Mouse (Mus musculus) neural tube, embryonic 11.5 days (tissue): ENCODE data around the gene Tmem123. TPM values are rescaled to one million over a fixed set of nuclear protein-coding genes. Genes with fewer than 3 reads are reported as not detected.

Experiments
- ATAC-seq: fragments of 200-750 bp; cut with Nextera tagmentation; 2 replicates; pipeline ENCODE4 v1.8.0; 2017; ENCODE audit warnings: moderate number of reproducible peaks, mild to moderate bottlenecking, moderate TSS enrichment, moderate library complexity; ENCODE audit not compliant: insufficient read depth, low FRiP score, low TSS enrichment
- DNase-seq: peaks from one replicate; pipeline ENCODE4 v3.0.0-alpha.2; 2015; ENCODE audit warnings: low spot score
- H3K27ac ChIP-seq: fragments of 300-500 bp; sonication (generic); 2 replicates; pipeline ENCODE4 v1.5.1; 2014; ENCODE audit warnings: low read depth, mild to moderate bottlenecking, low read length
- H3K27me3 ChIP-seq: fragments of 300-500 bp; sonication (generic); 2 replicates; pipeline ENCODE4 v1.6.1; 2014; ENCODE audit warnings: mild to moderate bottlenecking, low read length, mixed read lengths; ENCODE audit not compliant: control insufficient read depth, insufficient read depth
- H3K36me3 ChIP-seq: fragments of 300-500 bp; sonication (generic); 2 replicates; pipeline ENCODE4 v1.6.1; 2014; ENCODE audit warnings: mild to moderate bottlenecking, low read length, moderate library complexity, mixed read lengths; ENCODE audit not compliant: control insufficient read depth, insufficient read depth
- H3K4me1 ChIP-seq: fragments of 300-500 bp; sonication (generic); 2 replicates; pipeline ENCODE4 v1.6.1; 2014; ENCODE audit warnings: low read length, mixed read lengths; ENCODE audit not compliant: control insufficient read depth, insufficient read depth
- H3K4me2 ChIP-seq: fragments of 300-500 bp; sonication (generic); 2 replicates; pipeline ENCODE4 v1.6.1; 2014; ENCODE audit warnings: low read depth, mild to moderate bottlenecking, moderate library complexity
- H3K4me3 ChIP-seq: fragments of 300-500 bp; sonication (generic); 2 replicates; pipeline ENCODE4 v1.5.1; 2014; ENCODE audit warnings: low read depth, low read length
- H3K9ac ChIP-seq: fragments of 300-500 bp; sonication (generic); 2 replicates; pipeline ENCODE4 v1.6.1; 2014; ENCODE audit warnings: mild to moderate bottlenecking, low read length
- H3K9me3 ChIP-seq: fragments of 300-500 bp; sonication (generic); 2 replicates; pipeline ENCODE4 v1.6.1; 2016; ENCODE audit warnings: low read length; ENCODE audit not compliant: control insufficient read depth
- WGBS: fragments of 180-500 bp; shearing (Covaris S2); extraction: QIAGEN DNeasy Blood & Tissue Kit; methylation state at CpG from one replicate; pipeline ENCODE4 v1.1.7; 2014; 5-methylcytosine and 5-hydroxymethylcytosine counted together
- polyA plus RNA-seq: library from polyadenylated mRNA; unstranded; fragments of >200 nt; fragmentation: Nextera tagmentation; extraction: Ambion mirVana; gene quantifications from 2 replicates; pipeline ENCODE4 v1.2.1, GENCODE M21; 2014

Gene Tmem123
- polyA plus RNA-seq, 1 experiment from 2014 or later, result 108 TPM

DNA sequence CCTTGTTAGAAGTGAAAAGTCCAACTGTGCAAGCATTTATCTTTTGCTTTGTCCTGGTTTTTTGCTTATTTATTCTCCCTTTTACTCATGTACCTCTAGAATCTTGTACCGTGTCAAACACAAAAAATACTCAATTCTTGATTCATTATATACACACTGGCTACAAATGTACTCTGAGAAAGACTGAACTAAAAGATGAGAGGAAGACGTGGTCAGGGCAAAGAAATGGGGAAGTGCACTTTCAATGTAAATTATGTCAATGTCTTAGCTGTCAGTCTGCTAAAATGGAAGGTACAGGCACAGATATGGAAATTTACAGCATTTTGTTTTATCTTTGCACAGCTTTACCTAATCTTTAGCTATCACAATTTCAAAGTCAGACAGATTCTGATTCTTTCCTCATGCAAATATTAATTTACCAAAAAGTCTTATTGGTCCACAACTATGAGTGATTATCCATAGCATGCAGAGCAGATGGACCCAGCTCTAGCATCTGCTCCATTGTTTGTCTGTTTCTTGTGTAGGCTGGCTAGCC lies 7.9 kb upstream of the Tmem123 start:
- H3K4me1 ChIP-seq, result no peaks in the 10 kb centered on the region
- no peak overlapping the region for H3K27ac ChIP-seq
- no peak overlapping the region for H3K4me2 ChIP-seq
- WGBS, result 76% methylated on average over 2 of the region's 2 CpGs
- no peaks in the 10 kb centered on the region for H3K36me3 ChIP-seq
- H3K9ac ChIP-seq, result no peak overlapping the region
- no peak overlapping the region for H3K4me3 ChIP-seq
- DNase-seq (no peak), ATAC-seq (no peak)
- no peaks in the 10 kb centered on the region for H3K27me3 ChIP-seq
- H3K9me3 ChIP-seq, result no peaks in the 10 kb centered on the region

DNA sequence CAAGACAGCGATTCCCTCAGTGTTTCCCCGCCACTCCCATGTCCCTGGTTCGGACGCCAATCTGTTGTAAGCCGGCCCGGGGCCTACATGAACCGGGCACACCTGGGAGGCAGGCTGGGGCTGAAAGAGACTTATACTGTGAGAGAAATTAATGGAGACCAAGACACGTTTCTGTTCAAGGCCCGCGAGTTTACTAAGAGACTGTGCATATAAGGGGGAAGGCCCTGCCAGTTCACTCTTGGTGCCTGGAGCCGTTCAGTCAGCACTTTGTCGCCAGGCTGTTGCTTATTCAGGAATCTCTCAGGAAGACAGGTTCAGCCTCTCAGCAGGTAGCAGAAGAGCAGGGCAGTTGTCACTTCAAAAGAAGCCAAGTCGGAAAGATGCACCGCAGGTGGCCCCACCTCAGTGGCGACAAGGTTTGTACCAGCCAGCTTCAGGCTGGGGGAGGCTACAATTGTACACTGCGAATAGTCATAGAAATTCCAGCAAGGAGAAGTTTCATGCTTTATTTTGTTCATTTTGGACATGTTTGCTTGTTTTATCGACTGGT lies 1.9 kb upstream of the Tmem123 start:
- Histone ChIP-seq H3K36me3 (no peaks in the 10 kb centered on the region), H3K4me2 (no peak overlapping the region), H3K4me3 (no peak overlapping the region), H3K27ac (no peak overlapping the region), H3K9me3 (no peaks in the 10 kb centered on the region), H3K9ac (no peak overlapping the region), H3K4me1 (peaks cover 3% of the 10 kb centered on the region; the same call in 1 of the 2 replicates), H3K27me3 (0 out of 2 replicates have a peak, but pooled peaks cover 2% of the 10 kb centered on the region)
- ATAC-seq (no peak), DNase-seq (no peak)
- WGBS, result 31% methylated on average over 17 of the region's 17 CpGs

DNA sequence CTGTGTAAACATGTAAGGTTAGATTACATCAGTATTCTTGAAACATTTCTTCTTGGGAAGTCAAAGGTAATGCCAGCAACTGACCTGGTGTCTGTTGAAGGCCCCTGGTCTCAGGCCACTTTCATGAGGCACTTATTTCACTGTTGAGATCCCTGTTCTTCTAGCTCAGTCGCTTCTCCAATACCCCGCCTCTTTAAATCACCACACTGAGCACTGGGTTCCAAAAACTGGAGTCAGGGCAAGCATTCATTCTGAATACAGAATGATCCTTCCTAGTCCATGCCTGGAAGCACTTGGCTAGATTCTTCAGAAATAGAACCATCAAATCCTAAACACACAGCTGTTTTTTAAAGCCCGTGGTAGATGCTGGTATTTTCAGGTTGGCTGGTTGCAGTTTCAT lies 1.1 kb upstream of the Tmem123 start:
- H3K27me3 ChIP-seq, result 0 out of 2 replicates have a peak, but pooled peaks cover 2% of the 10 kb centered on the region
- WGBS, result 90% methylated on average over 3 of the region's 3 CpGs
- DNase-seq (no peak), ATAC-seq (no peak)
- no peaks in the 10 kb centered on the region for H3K36me3 ChIP-seq
- no peaks in the 10 kb centered on the region for H3K9me3 ChIP-seq
- H3K27ac ChIP-seq, result no peak overlapping the region
- H3K4me1 ChIP-seq, result peaks cover 6% of the 10 kb centered on the region; the same call in 1 of the 2 replicates
- no peak overlapping the region for H3K9ac ChIP-seq
- H3K4me3 ChIP-seq, result no peak overlapping the region
- H3K4me2 ChIP-seq, result no peak overlapping the region

DNA sequence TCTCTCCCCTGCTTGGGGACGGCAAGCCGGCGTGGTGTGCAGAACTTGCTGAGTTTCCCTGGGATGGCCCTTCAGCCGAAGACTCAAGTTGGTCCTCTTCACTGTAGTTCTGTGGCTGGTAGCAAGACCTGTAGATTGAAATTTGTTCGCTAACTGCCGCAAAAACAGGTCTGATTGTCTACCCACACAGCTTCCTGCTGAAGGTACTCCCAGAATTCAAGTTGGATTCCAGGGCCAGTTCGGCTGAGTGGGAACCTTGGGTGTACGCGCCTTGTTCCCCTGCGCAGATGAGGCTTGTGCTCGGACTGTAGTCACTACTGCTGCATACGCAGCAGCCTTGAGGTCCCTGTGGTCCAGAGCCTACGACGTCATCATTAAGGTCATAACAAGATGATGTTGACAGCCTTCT lies 626 bp downstream of the Tmem123 start:
- H3K4me1 ChIP-seq, result peaks cover 7% of the 10 kb centered on the region; the same call in 1 of the 2 replicates
- no peaks in the 10 kb centered on the region for H3K9me3 ChIP-seq
- ATAC-seq (peak; percentile 46), DNase-seq (peak; percentile 60)
- no peaks in the 10 kb centered on the region for H3K36me3 ChIP-seq
- H3K9ac ChIP-seq, result peak overlapping the region; percentile 88
- WGBS, result 1% methylated on average over 14 of the region's 14 CpGs
- peak overlapping the region; percentile 50; the same call in 1 of the 2 replicates for H3K27ac ChIP-seq
- H3K27me3 ChIP-seq, result 0 out of 2 replicates have a peak, but pooled peaks cover 2% of the 10 kb centered on the region
- peak overlapping the region; percentile 66 for H3K4me2 ChIP-seq
- H3K4me3 ChIP-seq, result peak overlapping the region; percentile 76

DNA sequence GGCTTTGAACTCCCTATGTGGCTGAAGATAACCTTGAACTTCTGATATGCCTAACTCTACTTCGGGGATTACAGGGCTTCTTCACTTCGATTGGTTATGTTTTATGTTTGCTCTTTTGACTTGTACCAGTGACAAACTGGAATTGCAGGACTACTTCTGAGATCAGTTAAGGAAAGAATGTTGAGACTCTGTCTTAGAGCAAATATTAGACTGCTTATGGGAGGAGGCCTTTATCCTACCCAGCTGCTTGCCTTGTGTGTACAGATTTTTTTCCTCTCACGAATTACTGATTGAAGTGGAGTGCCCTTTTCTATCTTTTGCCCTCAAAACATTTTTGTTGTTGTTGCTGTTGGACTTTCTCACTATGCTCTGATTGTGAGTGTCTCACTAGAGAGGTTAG lies 1.4 kb downstream of the Tmem123 start:
- DNase-seq (no peak), ATAC-seq (no peak)
- H3K4me3 ChIP-seq, result peak overlapping the region; percentile 76
- no peak overlapping the region for H3K27ac ChIP-seq
- WGBS, result 73% methylated on average over 3 of the region's 3 CpGs
- 0 out of 2 replicates have a peak, but pooled peaks cover 2% of the 10 kb centered on the region for H3K27me3 ChIP-seq
- no peak overlapping the region for H3K9ac ChIP-seq
- peaks cover 7% of the 10 kb centered on the region; the same call in 1 of the 2 replicates for H3K4me1 ChIP-seq
- no peaks in the 10 kb centered on the region for H3K36me3 ChIP-seq
- peak overlapping the region; percentile 66 for H3K4me2 ChIP-seq
- no peaks in the 10 kb centered on the region for H3K9me3 ChIP-seq

DNA sequence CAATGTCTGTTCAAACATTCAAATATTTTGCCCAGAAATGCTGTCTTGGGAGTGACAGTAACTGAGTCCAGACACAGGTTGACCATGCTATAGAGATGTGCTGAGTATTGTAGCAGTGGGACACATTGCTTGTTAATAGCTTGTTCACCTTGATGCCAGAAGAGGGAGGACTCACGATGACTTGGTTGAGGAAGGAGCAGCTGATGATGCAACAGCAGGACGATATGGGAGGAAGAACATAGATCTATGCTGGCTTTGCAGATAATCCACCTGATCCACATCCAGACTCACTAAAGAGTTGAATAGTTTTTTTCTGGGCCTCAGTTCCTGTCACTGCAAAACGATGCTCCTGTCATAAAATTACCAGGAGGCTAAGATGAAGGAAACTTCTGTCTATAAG lies 2.7 kb downstream of the Tmem123 start:
- no peak for ATAC-seq
- Histone ChIP-seq H3K4me3 (no peak overlapping the region), H3K4me2 (no peak overlapping the region), H3K4me1 (peaks cover 7% of the 10 kb centered on the region; the same call in 1 of the 2 replicates), H3K9me3 (no peaks in the 10 kb centered on the region), H3K27ac (no peak overlapping the region), H3K9ac (no peak overlapping the region), H3K27me3 (0 out of 2 replicates have a peak, but pooled peaks cover 2% of the 10 kb centered on the region), H3K36me3 (no peaks in the 10 kb centered on the region)
- no peak for DNase-seq
- 80% methylated on average over 3 of the region's 3 CpGs for WGBS

DNA sequence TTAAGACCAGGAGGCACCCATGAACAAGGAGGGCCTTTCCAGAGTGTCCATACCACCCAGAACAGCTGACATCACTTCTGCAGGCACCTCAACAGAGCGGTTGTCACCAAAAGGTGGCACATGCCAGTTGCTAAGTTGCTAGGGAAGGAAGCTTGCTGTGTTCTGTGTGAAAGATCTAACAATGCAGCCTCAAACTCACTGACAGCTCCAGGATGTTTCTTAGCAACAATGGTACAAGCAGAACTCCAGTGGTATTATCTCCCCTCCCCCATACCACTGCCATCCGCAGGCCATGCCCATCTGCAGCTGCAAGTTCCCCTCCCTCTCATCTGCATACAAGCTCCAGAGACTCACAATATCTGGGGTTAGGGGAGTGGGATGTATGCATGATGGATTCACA lies 3.7 kb downstream of the Tmem123 start:
- Histone ChIP-seq H3K4me3 (no peak overlapping the region), H3K36me3 (no peaks in the 10 kb centered on the region), H3K9me3 (no peaks in the 10 kb centered on the region), H3K27ac (no peak overlapping the region), H3K4me1 (peaks cover 7% of the 10 kb centered on the region; the same call in 1 of the 2 replicates), H3K9ac (no peak overlapping the region), H3K27me3 (0 out of 2 replicates have a peak, but pooled peaks cover 2% of the 10 kb centered on the region), H3K4me2 (no peak overlapping the region)
- ATAC-seq (no peak), DNase-seq (peak; percentile 20)
- 33% methylated on average over 2 of the region's 2 CpGs for WGBS

DNA sequence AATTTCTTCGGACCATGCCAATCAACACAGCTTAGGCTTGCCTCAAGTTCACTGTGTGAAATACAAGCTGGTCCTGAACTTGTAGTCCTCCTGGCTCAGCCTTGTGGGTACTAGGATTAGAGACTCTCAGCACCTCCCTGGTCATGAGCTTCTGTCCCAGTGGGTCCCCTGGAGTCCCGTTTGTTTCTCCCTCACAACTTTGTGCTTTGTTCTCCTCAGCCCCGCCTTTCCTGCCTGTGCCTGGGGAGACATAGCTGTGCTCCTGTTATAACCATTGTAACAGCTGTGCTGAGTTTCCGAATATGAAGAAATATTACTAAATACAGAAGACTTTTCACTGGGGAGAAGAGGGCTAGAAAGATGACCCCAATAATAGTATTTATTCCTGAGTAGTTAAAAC lies 5.2 kb downstream of the Tmem123 start:
- no peak for ATAC-seq
- WGBS, result 67% methylated on average over 4 of the region's 4 CpGs
- no peaks in the 10 kb centered on the region for H3K9me3 ChIP-seq

DNA sequence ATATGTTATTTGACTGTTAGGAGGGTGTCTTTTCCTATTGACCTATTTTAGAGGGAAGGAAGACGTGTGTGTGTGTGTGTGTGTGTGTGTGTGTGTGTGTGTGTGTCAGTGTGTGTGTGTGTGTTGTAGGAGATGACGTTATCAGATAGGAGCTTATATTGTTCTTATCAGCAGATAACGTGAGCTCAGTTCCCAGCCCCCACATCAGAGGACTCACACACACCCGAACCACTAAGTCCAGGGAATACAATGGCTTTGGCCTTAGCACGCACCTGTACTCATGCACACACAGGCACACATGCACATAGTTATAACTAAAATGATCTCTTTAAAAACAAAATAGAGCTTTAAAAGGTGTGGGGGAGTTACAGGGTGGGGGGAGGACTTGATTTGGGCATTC lies 5.7 kb downstream of the Tmem123 start:
- Histone ChIP-seq H3K36me3 (no peaks in the 10 kb centered on the region), H3K9ac (no peak overlapping the region), H3K4me3 (no peak overlapping the region), H3K4me2 (no peak overlapping the region), H3K27ac (no peak overlapping the region), H3K27me3 (no peaks in the 10 kb centered on the region), H3K9me3 (no peaks in the 10 kb centered on the region), H3K4me1 (peaks cover 7% of the 10 kb centered on the region; the same call in 1 of the 2 replicates)
- ATAC-seq, result no peak
- WGBS, result 92% methylated on average over 5 of the region's 5 CpGs
- DNase-seq, result no peak

More for the DNA sequence above, 5.2 kb downstream of the Tmem123 start:
- DNase-seq, result no peak
- H3K27ac ChIP-seq, result no peak overlapping the region
- no peak overlapping the region for H3K4me3 ChIP-seq
- no peaks in the 10 kb centered on the region for H3K36me3 ChIP-seq
- H3K4me2 ChIP-seq, result no peak overlapping the region
- peaks cover 7% of the 10 kb centered on the region; the same call in 1 of the 2 replicates for H3K4me1 ChIP-seq
- no peak overlapping the region for H3K9ac ChIP-seq
- no peaks in the 10 kb centered on the region for H3K27me3 ChIP-seq
